Mouse (Mus musculus): Measurements from ENCODE around the gene Fcgrt.

- TF ChIP-seq CTCF (conservative IDR thresholded peaks at IDR 0.05; ENCODE audit: low read length), result no peak
- no peak for TF ChIP-seq POU5F1 (IDR thresholded peaks at IDR 0.05; ENCODE audit: borderline replicate concordance, low read length)
- no peak for TF ChIP-seq NANOG (IDR thresholded peaks at IDR 0.05; ENCODE audit: borderline replicate concordance, low read length)
Observed at GRCm38 (mm10) chr7:45051601-45051974, 52.1 kb downstream of the Fcgrt start.

All from E14TG2a.4 (cell line).